Mouse (Mus musculus): ENCODE measurements around the gene 1110004F10Rik. TPM values are rescaled to one million over a fixed set of nuclear protein-coding genes. Genes with fewer than 3 reads are reported as not detected.

The 1110004F10Rik gene
- polyA plus RNA-seq, 1 experiment from 2014 or later = 244 TPM

DNA sequence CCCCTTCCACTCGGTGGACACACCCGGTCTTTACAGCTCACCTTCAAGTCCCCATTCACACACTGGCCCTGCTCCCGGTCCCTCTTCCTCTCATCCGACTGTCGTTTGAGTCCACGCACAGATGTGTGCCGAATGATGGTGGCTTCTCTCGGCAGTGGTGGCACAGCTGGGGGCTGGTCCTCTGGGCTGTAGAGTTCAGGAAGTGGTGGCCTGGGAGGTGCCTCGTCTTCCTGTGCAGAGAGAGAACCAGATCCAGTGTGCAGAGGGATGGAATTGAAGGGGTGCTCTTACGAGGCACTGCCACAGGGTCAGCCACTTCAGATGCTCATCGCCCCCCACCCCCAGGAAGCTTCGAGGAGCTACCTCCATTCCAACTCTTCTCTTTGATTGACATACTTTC, 98.0 kb downstream of the 1110004F10Rik start:
- H3K9ac ChIP-seq (ENCODE audit: low read depth, low read length) = no peak overlapping the region
- H3K4me3 ChIP-seq (ENCODE audit: low read depth, low read length) = no peak overlapping the region
- DNase-seq (ENCODE audit: low spot score) = no peak
- H3K36me3 ChIP-seq (ENCODE audit: control insufficient read depth, insufficient read depth, low read length) = no peaks in the 10 kb centered on the region
- no peak overlapping the region for H3K4me2 ChIP-seq (ENCODE audit: low read depth, low read length)
- ATAC-seq (ENCODE audit: low read depth) = no peak
- no peak overlapping the region for H3K27ac ChIP-seq (replicated peaks; ENCODE audit: low read depth, low read length)
- no peaks in the 10 kb centered on the region for H3K4me1 ChIP-seq (ENCODE audit: control insufficient read depth, insufficient read depth, low read length)
- no peaks in the 10 kb centered on the region for H3K9me3 ChIP-seq (ENCODE audit: control insufficient read depth, low read length)
- no peaks in the 10 kb centered on the region for H3K27me3 ChIP-seq (replicated peaks; ENCODE audit: control insufficient read depth, insufficient read depth, low read length)
- WGBS = 83% methylated on average over 12 of the region's 12 CpGs

DNA sequence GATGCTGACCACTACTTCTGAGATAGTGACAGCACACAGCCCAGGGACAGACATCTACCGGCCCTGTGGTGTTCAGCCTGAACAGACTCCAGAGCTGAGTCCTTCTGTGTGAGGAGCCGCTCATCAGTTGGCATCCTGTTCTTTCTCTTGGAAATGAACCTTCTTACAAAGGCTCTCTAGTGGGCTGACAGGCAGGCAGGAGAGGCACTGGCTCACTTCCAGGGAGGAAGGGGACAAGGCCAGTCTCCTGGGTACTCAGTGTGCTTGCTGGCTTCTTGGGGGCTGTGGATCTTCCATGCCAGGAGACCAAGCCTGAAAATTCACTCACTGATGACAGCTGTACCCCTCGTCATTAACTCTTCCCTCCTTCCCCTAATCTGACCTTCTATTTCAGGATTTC, 98.5 kb downstream of the 1110004F10Rik start:
- DNase-seq (ENCODE audit: low spot score) (no peak), ATAC-seq (ENCODE audit: low read depth) (no peak)
- no peak overlapping the region for H3K4me3 ChIP-seq (ENCODE audit: low read depth, low read length)
- H3K27ac ChIP-seq (replicated peaks; ENCODE audit: low read depth, low read length) = no peak overlapping the region
- H3K4me2 ChIP-seq (ENCODE audit: low read depth, low read length) = no peak overlapping the region
- no peaks in the 10 kb centered on the region for H3K36me3 ChIP-seq (ENCODE audit: control insufficient read depth, insufficient read depth, low read length)
- no peak overlapping the region for H3K9ac ChIP-seq (ENCODE audit: low read depth, low read length)
- no peaks in the 10 kb centered on the region for H3K27me3 ChIP-seq (replicated peaks; ENCODE audit: control insufficient read depth, insufficient read depth, low read length)
- 71% methylated on average over 3 of the region's 3 CpGs for WGBS
- H3K4me1 ChIP-seq (ENCODE audit: control insufficient read depth, insufficient read depth, low read length) = no peaks in the 10 kb centered on the region
- no peaks in the 10 kb centered on the region for H3K9me3 ChIP-seq (ENCODE audit: control insufficient read depth, low read length)

DNA sequence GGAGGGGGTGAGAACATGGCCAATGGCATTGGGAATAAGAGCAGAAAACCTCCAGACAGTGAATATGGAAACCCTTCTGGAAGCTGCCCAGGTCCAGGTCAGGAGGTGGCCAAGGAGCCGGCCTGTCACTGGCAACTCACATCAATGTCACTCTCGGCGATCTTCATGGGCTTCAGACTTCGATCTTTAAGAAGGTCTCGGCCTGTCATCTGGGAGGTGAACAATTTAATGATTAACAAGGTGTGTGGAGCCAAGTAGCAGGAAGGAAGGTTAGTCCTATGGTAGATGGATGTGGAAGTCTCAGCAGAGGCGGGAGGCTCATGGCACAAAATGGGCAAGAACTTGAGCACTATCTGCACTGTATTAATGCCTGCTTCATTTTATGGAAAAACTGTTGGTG, 105.8 kb downstream of the 1110004F10Rik start:
- no peaks in the 10 kb centered on the region for H3K9me3 ChIP-seq (ENCODE audit: control insufficient read depth, low read length)

DNA sequence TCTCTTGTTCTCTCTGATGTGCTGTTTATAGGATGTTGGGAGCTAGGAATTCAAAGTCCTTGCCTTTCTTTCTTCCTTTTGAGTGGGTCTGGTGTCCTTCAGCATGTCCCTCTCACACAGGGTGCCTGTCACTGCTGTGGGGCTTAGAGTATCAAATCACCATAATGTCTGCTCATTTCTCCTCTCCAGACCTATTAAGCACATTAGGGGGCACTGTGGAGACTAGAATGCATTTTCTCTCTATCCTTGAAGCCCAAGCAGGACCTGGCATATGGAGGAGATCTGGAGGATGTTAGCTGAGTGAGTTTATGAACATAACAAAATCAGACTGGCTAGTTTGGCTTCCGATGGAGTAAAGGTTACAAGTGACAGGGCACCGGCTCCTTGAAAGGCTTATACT, 107.9 kb downstream of the 1110004F10Rik start:
- WGBS = 90% methylated on average over 2 of the region's 2 CpGs
- no peak overlapping the region for H3K27ac ChIP-seq (replicated peaks; ENCODE audit: low read depth, low read length)
- no peak overlapping the region for H3K4me3 ChIP-seq (ENCODE audit: low read depth, low read length)
- DNase-seq (ENCODE audit: low spot score) (no peak), ATAC-seq (ENCODE audit: low read depth) (no peak)
- no peaks in the 10 kb centered on the region for H3K9me3 ChIP-seq (ENCODE audit: control insufficient read depth, low read length)
- H3K4me1 ChIP-seq (ENCODE audit: control insufficient read depth, insufficient read depth, low read length) = no peaks in the 10 kb centered on the region
- no peak overlapping the region for H3K4me2 ChIP-seq (ENCODE audit: low read depth, low read length)
- H3K9ac ChIP-seq (ENCODE audit: low read depth, low read length) = no peak overlapping the region
- H3K27me3 ChIP-seq (replicated peaks; ENCODE audit: control insufficient read depth, insufficient read depth, low read length) = no peaks in the 10 kb centered on the region
- H3K36me3 ChIP-seq (ENCODE audit: control insufficient read depth, insufficient read depth, low read length) = no peaks in the 10 kb centered on the region

More for the DNA sequence above, 105.8 kb downstream of the 1110004F10Rik start:
- no peaks in the 10 kb centered on the region for H3K27me3 ChIP-seq (replicated peaks; ENCODE audit: control insufficient read depth, insufficient read depth, low read length)
- DNase-seq (ENCODE audit: low spot score) (no peak), ATAC-seq (ENCODE audit: low read depth) (no peak)
- 94% methylated on average over 6 of the region's 6 CpGs for WGBS
- no peak overlapping the region for H3K27ac ChIP-seq (replicated peaks; ENCODE audit: low read depth, low read length)
- H3K36me3 ChIP-seq (ENCODE audit: control insufficient read depth, insufficient read depth, low read length) = no peaks in the 10 kb centered on the region
- H3K4me3 ChIP-seq (ENCODE audit: low read depth, low read length) = no peak overlapping the region
- no peaks in the 10 kb centered on the region for H3K4me1 ChIP-seq (ENCODE audit: control insufficient read depth, insufficient read depth, low read length)
- no peak overlapping the region for H3K4me2 ChIP-seq (ENCODE audit: low read depth, low read length)
- H3K9ac ChIP-seq (ENCODE audit: low read depth, low read length) = no peak overlapping the region

DNA sequence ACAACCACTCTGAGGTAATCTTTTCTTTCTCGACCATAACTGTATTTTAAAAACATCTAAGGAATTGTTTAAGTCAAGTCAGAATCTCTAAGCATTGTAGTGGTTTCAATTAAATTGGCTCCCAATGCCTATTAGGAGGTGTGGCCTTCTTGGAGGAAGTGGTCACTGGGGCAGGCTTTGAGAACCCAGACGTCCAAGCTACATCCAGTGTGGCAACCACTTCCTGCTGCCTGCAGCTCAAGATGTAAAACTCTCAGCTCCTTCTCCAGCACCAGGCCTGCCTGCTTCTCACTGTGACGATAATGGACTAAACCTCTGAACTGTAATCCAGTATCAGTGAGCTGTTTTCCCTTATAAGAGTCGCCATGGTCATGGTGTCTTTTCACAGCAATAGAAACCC, 110.4 kb downstream of the 1110004F10Rik start:
- Histone ChIP-seq H3K9me3 (ENCODE audit: control insufficient read depth, low read length) (no peaks in the 10 kb centered on the region), H3K27me3 (replicated peaks; ENCODE audit: control insufficient read depth, insufficient read depth, low read length) (no peaks in the 10 kb centered on the region), H3K4me3 (ENCODE audit: low read depth, low read length) (no peak overlapping the region), H3K9ac (ENCODE audit: low read depth, low read length) (no peak overlapping the region), H3K4me2 (ENCODE audit: low read depth, low read length) (no peak overlapping the region), H3K4me1 (ENCODE audit: control insufficient read depth, insufficient read depth, low read length) (no peaks in the 10 kb centered on the region), H3K27ac (replicated peaks; ENCODE audit: low read depth, low read length) (no peak overlapping the region), H3K36me3 (ENCODE audit: control insufficient read depth, insufficient read depth, low read length) (no peaks in the 10 kb centered on the region)
- no peak for ATAC-seq (ENCODE audit: low read depth)
- no peak for DNase-seq (ENCODE audit: low spot score)
- WGBS = 61% methylated on average over 4 of the region's 4 CpGs

DNA sequence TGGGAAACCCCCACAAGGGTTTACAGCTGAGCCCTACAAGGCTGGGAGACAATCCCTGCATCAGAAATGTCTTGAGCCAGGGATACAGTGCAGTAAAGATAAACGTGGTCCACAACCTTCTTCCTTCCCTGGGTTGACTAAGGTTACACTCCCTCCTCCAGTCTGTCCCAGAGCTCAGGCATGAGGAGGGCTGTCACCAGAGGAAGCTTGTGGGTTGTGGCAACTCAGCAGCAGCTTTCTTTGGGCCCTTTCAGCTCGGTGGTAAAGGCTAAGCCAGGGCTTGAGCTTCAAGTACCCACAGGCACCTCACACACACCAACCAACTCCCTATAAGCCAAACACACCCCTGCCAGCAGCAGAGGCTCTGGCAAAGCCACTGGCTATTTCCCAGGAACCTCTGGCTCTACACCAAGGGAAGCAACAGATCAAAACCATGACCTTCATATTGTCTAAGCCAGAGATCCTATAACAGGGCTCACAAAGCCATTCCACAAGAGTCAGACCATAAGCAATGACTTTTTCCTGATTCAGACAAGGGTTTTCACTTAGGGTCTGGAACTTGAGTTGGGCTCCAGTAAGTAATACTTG, 114.7 kb downstream of the 1110004F10Rik start:
- H3K4me2 ChIP-seq (ENCODE audit: low read depth, low read length) = no peak overlapping the region

More for the DNA sequence above, 114.7 kb downstream of the 1110004F10Rik start:
- no peak overlapping the region for H3K27ac ChIP-seq (replicated peaks; ENCODE audit: low read depth, low read length)
- no peak for DNase-seq (ENCODE audit: low spot score)
- H3K9me3 ChIP-seq (ENCODE audit: control insufficient read depth, low read length) = no peaks in the 10 kb centered on the region
- H3K9ac ChIP-seq (ENCODE audit: low read depth, low read length) = no peak overlapping the region
- H3K4me3 ChIP-seq (ENCODE audit: low read depth, low read length) = no peak overlapping the region
- 0 out of 2 replicates have a peak, but pooled peaks cover 3% of the 10 kb centered on the region for H3K4me1 ChIP-seq (ENCODE audit: control insufficient read depth, insufficient read depth, low read length)
- WGBS = 64% methylated on average over 2 of the region's 2 CpGs
- no peaks in the 10 kb centered on the region for H3K36me3 ChIP-seq (ENCODE audit: control insufficient read depth, insufficient read depth, low read length)
- no peak for ATAC-seq (ENCODE audit: low read depth)
- H3K27me3 ChIP-seq (replicated peaks; ENCODE audit: control insufficient read depth, insufficient read depth, low read length) = no peaks in the 10 kb centered on the region

Other genes starting within 250 kb of the 1110004F10Rik start
- gene Sox6, start 601 bp upstream of the 1110004F10Rik start, polyA plus RNA-seq (2014; fragmentation: Nextera tagmentation; extraction: Ambion mirVana) = 46.1 and 49.9 TPM in 2 replicates
- 0.43 and 0.88 TPM in 2 replicates for gene Gm4353, start 45.2 kb downstream of the 1110004F10Rik start, polyA plus RNA-seq (2014; fragmentation: Nextera tagmentation; extraction: Ambion mirVana)

Data from embryonic facial prominence, embryonic 14.5 days (tissue).